Mouse (Mus musculus) frontal cortex, adult 2 months (tissue): ENCODE data around the gene Bscl2. TPM values are rescaled to one million over a fixed set of nuclear protein-coding genes. Genes with fewer than 3 reads are reported as not detected.

Experiments
- polyA plus RNA-seq: library from polyadenylated mRNA; depleted of rRNA; stranded (reverse); fragments of >200 nt; gene quantifications from 2 replicates; pipeline ENCODE4 v1.2.3, GENCODE M21; 2012; rRNA removed

The Bscl2 gene
- polyA plus RNA-seq, 1 experiment: 122 TPM

Other genes with a start within 250 kb of the Bscl2 start
- gene Slc22a8, start 246.2 kb upstream of the Bscl2 start, polyA plus RNA-seq: 24.4 and 33.8 TPM in 2 replicates
- 5.6 and 9.2 TPM in 2 replicates for gene Slc22a6, start 219.4 kb upstream of the Bscl2 start, polyA plus RNA-seq
- 78.1 and 81.1 TPM in 2 replicates for gene Chrm1, start 173.7 kb upstream of the Bscl2 start, polyA plus RNA-seq
- gene Slc3a2, start 114.1 kb upstream of the Bscl2 start, polyA plus RNA-seq: 183 and 188 TPM in 2 replicates
- 48.9 and 49.2 TPM in 2 replicates for gene Wdr74, start 101.6 kb upstream of the Bscl2 start, polyA plus RNA-seq
- 0.34 and 0.92 TPM in 2 replicates for gene 1700092M07Rik, start 96.7 kb upstream of the Bscl2 start, polyA plus RNA-seq
- 111 and 130 TPM in 2 replicates for gene Stx5a, start 96.1 kb upstream of the Bscl2 start, polyA plus RNA-seq
- 128 and 139 TPM in 2 replicates for gene Nxf1, start 80.4 kb upstream of the Bscl2 start, polyA plus RNA-seq
- gene Tmem223, start 66.5 kb upstream of the Bscl2 start, polyA plus RNA-seq: 124 and 140 TPM in 2 replicates
- gene Tmem179b, start 63.0 kb upstream of the Bscl2 start, polyA plus RNA-seq: 16.9 and 18.1 TPM in 2 replicates
- gene Taf6l, start 51.0 kb upstream of the Bscl2 start, polyA plus RNA-seq: 15.8 and 17.4 TPM in 2 replicates
- 159 and 171 TPM in 2 replicates for gene Polr2g, start 38.9 kb upstream of the Bscl2 start, polyA plus RNA-seq
- gene Zbtb3, start 34.9 kb upstream of the Bscl2 start, polyA plus RNA-seq: 3.8 and 4.6 TPM in 2 replicates
- gene Ttc9c, start 18.1 kb upstream of the Bscl2 start, polyA plus RNA-seq: 27.2 and 30.9 TPM in 2 replicates
- gene Hnrnpul2, start 17.5 kb upstream of the Bscl2 start, polyA plus RNA-seq: 92.6 and 96.8 TPM in 2 replicates
- gene AC129217.1, start 7.7 kb upstream of the Bscl2 start, polyA plus RNA-seq: not detected in 2 replicates
- gene Gng3, start 1.7 kb downstream of the Bscl2 start, polyA plus RNA-seq: 248 and 262 TPM in 2 replicates
- gene Lrrn4cl, start 13.3 kb downstream of the Bscl2 start, polyA plus RNA-seq: 0.96 and 1.2 TPM in 2 replicates
- 129 and 137 TPM in 2 replicates for gene Ubxn1, start 34.0 kb downstream of the Bscl2 start, polyA plus RNA-seq
- 67.7 and 70.4 TPM in 2 replicates for gene Uqcc3, start 43.5 kb downstream of the Bscl2 start, polyA plus RNA-seq
- gene Lbhd1, start 46.3 kb downstream of the Bscl2 start, polyA plus RNA-seq: 3.7 and 4.0 TPM in 2 replicates
- not detected in 2 replicates for gene Gm49403, start 46.5 kb downstream of the Bscl2 start, polyA plus RNA-seq
- gene 1810009A15Rik, start 51.4 kb downstream of the Bscl2 start, polyA plus RNA-seq: 36.6 and 41.3 TPM in 2 replicates
- gene Gm49416, start 51.5 kb downstream of the Bscl2 start, polyA plus RNA-seq: not detected in 2 replicates
- gene Ints5, start 55.5 kb downstream of the Bscl2 start, polyA plus RNA-seq: 14.8 and 15.8 TPM in 2 replicates
- 87.7 and 95.2 TPM in 2 replicates for gene Ganab, start 60.6 kb downstream of the Bscl2 start, polyA plus RNA-seq
- gene B3gat3, start 82.9 kb downstream of the Bscl2 start, polyA plus RNA-seq: 190 and 210 TPM in 2 replicates
- gene Rom1, start 91.9 kb downstream of the Bscl2 start, polyA plus RNA-seq: 8.3 and 9.6 TPM in 2 replicates
- 13.9 and 14.1 TPM in 2 replicates for gene Eml3, start 92.1 kb downstream of the Bscl2 start, polyA plus RNA-seq
- gene Mta2, start 104.4 kb downstream of the Bscl2 start, polyA plus RNA-seq: 27.6 and 31.0 TPM in 2 replicates
- 19.6 and 20.5 TPM in 2 replicates for gene Tut1, start 116.4 kb downstream of the Bscl2 start, polyA plus RNA-seq
- gene Eef1g, start 129.6 kb downstream of the Bscl2 start, polyA plus RNA-seq: 257 and 281 TPM in 2 replicates
- 6.8 and 7.5 TPM in 2 replicates for gene Ahnak, start 151.8 kb downstream of the Bscl2 start, polyA plus RNA-seq